Mouse (Mus musculus): Measurements from ENCODE around the gene Gxylt1.

DNA sequence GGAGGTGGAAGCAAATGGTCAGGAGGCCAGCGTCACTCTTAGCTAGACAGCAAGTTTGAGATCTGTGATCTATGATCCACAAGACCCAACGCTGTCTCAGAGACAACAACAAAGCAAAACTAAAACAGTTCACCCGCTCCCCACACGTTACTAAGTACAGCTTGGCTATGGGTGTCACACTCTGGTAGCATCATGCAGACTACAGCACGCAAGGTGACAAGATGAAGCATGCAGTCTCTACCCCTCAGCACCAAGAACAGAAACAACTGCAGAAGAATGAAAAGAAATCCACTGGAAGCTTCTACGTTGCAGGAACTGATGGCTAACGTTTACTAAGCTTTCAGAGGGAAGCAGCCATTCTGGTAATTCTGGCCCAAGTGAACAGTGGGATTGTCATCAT, 11.4 kb downstream of the Gxylt1 start:
- no peak for TF ChIP-seq GATA1 (IDR thresholded peaks at IDR 0.05; ENCODE audit: low read length)
- TF ChIP-seq TAL1 (IDR thresholded peaks at IDR 0.05; ENCODE audit: low read length): no peak
